Comparison of ENCODE assay signal across 11 mouse cellular contexts in the genomic region with DNA sequence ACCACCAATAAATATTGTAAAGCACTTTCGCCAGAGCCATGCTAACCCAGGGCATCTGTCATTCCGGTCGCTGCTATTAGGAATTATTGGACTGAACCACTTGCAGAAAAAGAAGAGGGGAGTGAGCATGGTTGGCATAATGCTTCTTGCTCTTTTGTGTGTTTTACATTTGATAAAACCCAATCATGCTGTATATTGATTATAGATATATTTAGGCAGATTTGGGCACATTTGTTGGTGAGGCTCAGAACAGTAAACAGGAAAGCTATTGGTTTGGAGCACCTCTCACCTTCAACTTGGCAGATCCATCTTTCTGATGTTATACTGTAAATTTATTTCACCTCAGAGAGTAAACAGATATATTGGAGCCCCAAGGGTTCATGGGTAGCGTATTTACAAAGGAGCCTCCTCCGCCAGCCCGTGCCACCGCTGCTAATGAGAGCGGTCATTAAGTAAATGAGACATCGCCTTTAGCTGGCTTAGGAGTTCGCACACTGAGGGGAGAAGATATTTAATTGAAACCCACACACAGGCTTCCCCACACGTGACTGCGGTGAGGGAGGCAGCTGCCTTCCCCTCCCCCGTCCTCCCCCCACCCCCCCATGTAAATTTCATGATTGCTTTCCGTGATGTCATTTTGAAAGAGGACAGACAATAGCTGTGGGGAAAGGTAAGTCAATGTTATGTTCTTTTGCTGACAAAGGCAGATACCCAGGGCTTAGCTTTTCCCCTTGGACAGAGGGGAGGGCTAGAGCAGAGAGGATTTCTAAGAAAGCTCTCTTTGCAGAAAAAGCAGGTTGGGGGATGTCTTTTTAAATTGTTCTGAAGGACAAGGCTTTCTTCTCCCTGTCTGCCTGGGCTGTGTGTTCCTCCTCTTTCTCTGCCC. TPM values are rescaled to one million over a fixed set of nuclear protein-coding genes. Genes with fewer than 3 reads are reported as not detected.
A peak's percentile ranks its signal among the peaks of the same experiment; 100 is the strongest.
DNase-seq lines count a peak whose midpoint lies in the region; ATAC-seq and TF ChIP-seq lines count a peak whose summit lies in the region.
"Had no signal": no experiment of that assay in that cellular context is flagged by ENCODE, and none has a peak within 500 bp of the region (broad histone marks: within the 10 kb centered on the region; RNA-seq: fewer than 3 reads in every experiment).

No protein-coding gene starts in this region.

- H3K4me3 ChIP-seq in stomach, embryonic 16.5 days (replicated peaks; ENCODE audit: low read length): no peak overlapping the region
- H3K4me3 ChIP-seq in stomach, postnatal 0 days (ENCODE audit: low read depth, low read length): no peak overlapping the region
- peak overlapping the region; percentile 58 for H3K4me3 ChIP-seq in forebrain, embryonic 15.5 days
- H3K4me3 ChIP-seq: megakaryocyte, embryonic 14.5 days had no signal

- 46% methylated on average over 14 of the region's 14 CpGs for WGBS in stomach, embryonic 16.5 days
- 38% methylated on average over 14 of the region's 14 CpGs for WGBS in stomach, postnatal 0 days
- WGBS in forebrain, embryonic 15.5 days: 5% methylated on average over 14 of the region's 14 CpGs

- H3K27me3 ChIP-seq in stomach, embryonic 16.5 days (ENCODE audit: control insufficient read depth, insufficient read depth, low read length): peaks cover 3% of the 10 kb centered on the region; the same call in 1 of the 2 replicates
- H3K27me3 ChIP-seq in stomach, postnatal 0 days (ENCODE audit: control insufficient read depth, insufficient read depth, low read length): no peaks in the 10 kb centered on the region
- no peaks in the 10 kb centered on the region for H3K27me3 ChIP-seq in forebrain, embryonic 15.5 days

- intact Hi-C loops in left cerebral cortex, postnatal 4 days (cut with DNase I): no loop called here

- no peak overlapping the region for H3K4me2 ChIP-seq in stomach, embryonic 16.5 days (ENCODE audit: low read depth, low read length)
- H3K4me2 ChIP-seq in stomach, postnatal 0 days (replicated peaks; ENCODE audit: low read depth): no peak overlapping the region
- H3K4me2 ChIP-seq in forebrain, embryonic 15.5 days (replicated peaks): peak overlapping the region; percentile 79

- H3K4me1 ChIP-seq in stomach, embryonic 16.5 days (ENCODE audit: control insufficient read depth, insufficient read depth, low read length): no peaks in the 10 kb centered on the region
- H3K4me1 ChIP-seq in stomach, postnatal 0 days (replicated peaks; ENCODE audit: control insufficient read depth, insufficient read depth): no peaks in the 10 kb centered on the region
- peaks cover 77% of the 10 kb centered on the region for H3K4me1 ChIP-seq in forebrain, embryonic 15.5 days
- H3K4me1 ChIP-seq: megakaryocyte, embryonic 14.5 days had no signal

- H3K36me3 ChIP-seq in stomach, embryonic 16.5 days (ENCODE audit: control insufficient read depth, insufficient read depth, low read length): no peaks in the 10 kb centered on the region
- H3K36me3 ChIP-seq in stomach, postnatal 0 days (ENCODE audit: control insufficient read depth, insufficient read depth, low read length): no peaks in the 10 kb centered on the region
- H3K36me3 ChIP-seq in forebrain, embryonic 15.5 days: no peaks in the 10 kb centered on the region
- H3K36me3 ChIP-seq: G1E had no signal

- peak; percentile 13; the same call in 1 of the 2 replicates for ATAC-seq in stomach, embryonic 16.5 days (ENCODE audit: insufficient read depth, low FRiP score)
- ATAC-seq in stomach, postnatal 0 days (ENCODE audit: low FRiP score, low TSS enrichment): no peak
- peak; percentile 76 for ATAC-seq in forebrain, embryonic 15.5 days (replicated peaks)

- no peak overlapping the region for H3K9ac ChIP-seq in stomach, embryonic 16.5 days (ENCODE audit: low read length)
- no peak overlapping the region for H3K9ac ChIP-seq in stomach, postnatal 0 days (ENCODE audit: low read length)
- peak overlapping the region; percentile 63 for H3K9ac ChIP-seq in forebrain, embryonic 15.5 days (replicated peaks)

- H3K27ac ChIP-seq in stomach, embryonic 16.5 days (ENCODE audit: low read length): no peak overlapping the region
- no peak overlapping the region for H3K27ac ChIP-seq in stomach, postnatal 0 days (replicated peaks)
- H3K27ac ChIP-seq in forebrain, embryonic 15.5 days (replicated peaks): peak overlapping the region; percentile 96

- TF ChIP-seq CTCF in stomach, postnatal 0 days (IDR thresholded peaks at IDR 0.05; ENCODE audit: low read depth): no peak

- no peak for DNase-seq in stomach, postnatal 0 days (ENCODE audit: low spot score)
- peak; percentile 53 for DNase-seq in left cerebral cortex, postnatal 4 days
- no peak for DNase-seq in spleen, postnatal 14 days (ENCODE audit: low spot score in 2 of 2)
- no peak for DNase-seq in thymus, postnatal 25 days
- DNase-seq in lung, postnatal 10 days: no peak
- no peak for DNase-seq in urinary bladder, adult 18-20 months (ENCODE audit: low spot score in 2 of 2)

- H3K9me3 ChIP-seq in stomach, embryonic 16.5 days (replicated peaks; ENCODE audit: control insufficient read depth, low read length): no peaks in the 10 kb centered on the region
- H3K9me3 ChIP-seq in stomach, postnatal 0 days (ENCODE audit: control insufficient read depth, low read length): no peaks in the 10 kb centered on the region
- no peaks in the 10 kb centered on the region for H3K9me3 ChIP-seq in forebrain, embryonic 15.5 days
- H3K9me3 ChIP-seq: G1E; megakaryocyte, embryonic 14.5 days had no signal

- TF ChIP-seq EP300 in stomach, postnatal 0 days (optimal IDR thresholded peaks at IDR 0.05): no peak

RNA-seq across cellular contexts. Expression of a gene that starts 3.8 kb away (rescaled TPM):
- 1.9 and 2.0 TPM in 2 replicates for polyA plus RNA-seq in stomach, embryonic 16.5 days (2015; fragmentation: Nextera tagmentation; extraction: Ambion mirVana)
- 0.29 and 0.40 TPM in 2 replicates for polyA plus RNA-seq in stomach, postnatal 0 days (2015; fragmentation: Nextera tagmentation; extraction: Ambion mirVana)
- 26.7 and 30.7 TPM in 2 replicates for polyA plus RNA-seq in forebrain, embryonic 15.5 days (2015; fragmentation: Nextera tagmentation; extraction: Ambion mirVana)
- total RNA-seq in left cerebral cortex, postnatal 4 days (2021): 10 to 100 TPM; 35.7 to 37.7 TPM
- total RNA-seq: common myeloid progenitor, adult 5-6 weeks had no signal
- polyA plus RNA-seq: G1E had no signal

RNA-seq across cellular contexts. Expression of a gene that starts 52.1 kb away (rescaled TPM):
- polyA plus RNA-seq in stomach, embryonic 16.5 days (2015; fragmentation: Nextera tagmentation; extraction: Ambion mirVana): 1.3 and 1.4 TPM in 2 replicates
- 0.52 and 0.80 TPM in 2 replicates for polyA plus RNA-seq in stomach, postnatal 0 days (2015; fragmentation: Nextera tagmentation; extraction: Ambion mirVana)
- polyA plus RNA-seq in forebrain, embryonic 15.5 days (2015; fragmentation: Nextera tagmentation; extraction: Ambion mirVana): 47.6 and 54.1 TPM in 2 replicates
- total RNA-seq in left cerebral cortex, postnatal 4 days (2021): 10 to 100 TPM; 73.1 to 73.8 TPM
- total RNA-seq: common myeloid progenitor, adult 5-6 weeks; G1E had no signal
- polyA plus RNA-seq: G1E had no signal

Comparison
In these comparisons a context has a peak if more than half of its experiments do, and no peak if none do; other contexts are left out.
1. RNA of a gene that starts 52.1 kb away (polyA plus RNA-seq): 47.6 to 54.1 TPM in forebrain, embryonic 15.5 days; 1.3 to 1.4 TPM in stomach, embryonic 16.5 days and 0.52 to 0.80 TPM in stomach, postnatal 0 days; every median in the first group is over 10 times any median in the second.